Mouse (Mus musculus) heart, embryonic 14.5 days (tissue): Measurements from ENCODE around the gene Bcas2. TPM values are rescaled to one million over a fixed set of nuclear protein-coding genes. Genes with fewer than 3 reads are reported as not detected.
A peak's percentile ranks its signal among the peaks of the same experiment; 100 is the strongest.

ENCODE experiments used
- ATAC-seq: fragments of 200-750 bp; cut with Nextera tagmentation; 2 replicates; pipeline ENCODE4 v1.8.0; 2017; ENCODE audit warnings: low read depth, moderate TSS enrichment; ENCODE audit not compliant: insufficient number of reproducible peaks, insufficient read depth, low FRiP score
- H3K27ac ChIP-seq, 2 experiments: fragments of 200-500 bp in 1 of 2; fragments of 300-500 bp in 1 of 2; sonication (generic) in 1 of 2; replicated peaks in 1 of 2; 2 replicates each; pipeline ENCODE4 v1.5.1; 2012 to 2014; ENCODE audit warnings: low read depth in 2 of 2, low read length in 2 of 2, control low read depth in 1 of 2, mild to moderate bottlenecking in 1 of 2, mixed read lengths in 1 of 2; ENCODE audit not compliant: control insufficient read depth in 1 of 2, insufficient read depth in 1 of 2
- H3K27me3 ChIP-seq: fragments of 300-500 bp; sonication (generic); 2 replicates; pipeline ENCODE4 v1.6.1; 2014; ENCODE audit warnings: mild to moderate bottlenecking, low read length, control low read depth; ENCODE audit not compliant: control insufficient read depth, insufficient read depth
- H3K36me3 ChIP-seq: fragments of 300-500 bp; sonication (generic); 2 replicates; pipeline ENCODE4 v1.6.1; 2014; ENCODE audit warnings: mild to moderate bottlenecking, control low read depth, low read length, mixed read lengths; ENCODE audit not compliant: control insufficient read depth, insufficient read depth
- H3K4me1 ChIP-seq, 2 experiments: fragments of 200-500 bp in 1 of 2; fragments of 300-500 bp in 1 of 2; sonication (generic) in 1 of 2; 2 replicates each; pipeline ENCODE4 v1.6.1; 2012 to 2014; ENCODE audit warnings: low read length in 2 of 2, control low read depth in 1 of 2, mixed read lengths in 1 of 2; ENCODE audit not compliant: control insufficient read depth in 2 of 2, insufficient read depth in 2 of 2
- H3K4me2 ChIP-seq: fragments of 300-500 bp; sonication (generic); 2 replicates; pipeline ENCODE4 v1.6.1; 2014; ENCODE audit warnings: mild to moderate bottlenecking, low read length
- H3K4me3 ChIP-seq, 2 experiments: fragments of 200-500 bp in 1 of 2; fragments of 300-500 bp in 1 of 2; sonication (generic) in 1 of 2; 2 replicates each; pipeline ENCODE4 v1.5.1; 2012 to 2014; ENCODE audit warnings: low read length in 2 of 2, mild to moderate bottlenecking in 2 of 2, control low read depth in 1 of 2, low read depth in 1 of 2, moderate library complexity in 1 of 2; ENCODE audit not compliant: control insufficient read depth in 1 of 2, insufficient read depth in 1 of 2
- H3K9ac ChIP-seq: fragments of 300-500 bp; sonication (generic); 2 replicates; pipeline ENCODE4 v1.6.1; 2014; ENCODE audit warnings: mild to moderate bottlenecking, low read length
- H3K9me3 ChIP-seq: fragments of 300-500 bp; sonication (generic); 2 replicates; pipeline ENCODE4 v1.6.1; 2016; ENCODE audit warnings: low read length, control low read depth; ENCODE audit not compliant: control insufficient read depth
- WGBS: fragments of 180-500 bp; shearing (Covaris S2); extraction: QIAGEN DNeasy Blood & Tissue Kit; methylation state at CpG from one replicate; pipeline ENCODE4 v1.1.7; 2014; 5-methylcytosine and 5-hydroxymethylcytosine counted together
- polyA plus RNA-seq: library from polyadenylated mRNA; unstranded; fragments of >200 nt; fragmentation: Nextera tagmentation; extraction: Ambion mirVana; gene quantifications from 2 replicates; pipeline ENCODE4 v1.2.1, GENCODE M21; 2014

The Bcas2 gene
- polyA plus RNA-seq, result 110 and 120 TPM in 2 replicates

- H3K4me3 ChIP-seq, result peak within 1 kb of the TSS; percentile 72 to 76
- ATAC-seq, result peak; percentile 90
- H3K27me3 ChIP-seq, result no peaks in the 10 kb centered on the region
- peak within 1 kb of the TSS; percentile 25 to 54 for H3K27ac ChIP-seq
- H3K9ac ChIP-seq, result peak within 1 kb of the TSS; percentile 91
- peaks cover 4 to 8% of the 10 kb centered on the region in 2 experiments; a peak in 2 of 4 replicates for H3K4me1 ChIP-seq
- peaks cover 40% of the 10 kb centered on the region for H3K36me3 ChIP-seq
- under 1% methylated on average over 56 of the region's 56 CpGs for WGBS
- H3K4me2 ChIP-seq, result peak within 1 kb of the TSS; percentile 79
- no peaks in the 10 kb centered on the region for H3K9me3 ChIP-seq
Observed at GRCm38 (mm10) chr3:103171505-103172267, at the start of gene Bcas2. Gene Bcas2 (plus strand): TSS chr3:103171655.

- H3K4me3 ChIP-seq, result no peak overlapping the region
- H3K27ac ChIP-seq, result no peak overlapping the region
- no peaks in the 10 kb centered on the region; a peak in 1 of 4 replicates for H3K4me1 ChIP-seq
- 77% methylated on average over 3 of the region's 3 CpGs for WGBS
- no peaks in the 10 kb centered on the region for H3K9me3 ChIP-seq
- no peaks in the 10 kb centered on the region for H3K27me3 ChIP-seq
- H3K36me3 ChIP-seq, result no peaks in the 10 kb centered on the region
- no peak for ATAC-seq
- no peak overlapping the region for H3K9ac ChIP-seq
- H3K4me2 ChIP-seq, result no peak overlapping the region
Observed at GRCm38 (mm10) chr3:103123636-103124035, 47.8 kb upstream of the Bcas2 start.

- Histone ChIP-seq H3K27me3 (no peaks in the 10 kb centered on the region), H3K9me3 (no peaks in the 10 kb centered on the region), H3K4me2 (no peak overlapping the region), H3K4me3 (no peak overlapping the region), H3K36me3 (no peaks in the 10 kb centered on the region), H3K27ac (no peak overlapping the region), H3K9ac (no peak overlapping the region), H3K4me1 (peaks cover 4 to 14% of the 10 kb centered on the region in 2 experiments; a peak in 3 of 4 replicates)
- WGBS, result 86% methylated on average over 3 of the region's 3 CpGs
- no peak for ATAC-seq
Observed at GRCm38 (mm10) chr3:103126138-103126537, 45.3 kb upstream of the Bcas2 start.

- H3K9me3 ChIP-seq, result no peaks in the 10 kb centered on the region
- H3K27ac ChIP-seq, result no peak overlapping the region
- H3K36me3 ChIP-seq, result peaks cover 4% of the 10 kb centered on the region; the same call in 1 of the 2 replicates
- H3K4me3 ChIP-seq, result no peak overlapping the region
- no peak for ATAC-seq
- H3K4me2 ChIP-seq, result no peak overlapping the region
- no peaks in the 10 kb centered on the region for H3K27me3 ChIP-seq
- WGBS, result 51% methylated on average over 2 of the region's 2 CpGs
- peaks cover 4 to 14% of the 10 kb centered on the region in 2 experiments; a peak in 3 of 4 replicates for H3K4me1 ChIP-seq
- H3K9ac ChIP-seq, result no peak overlapping the region
Observed at GRCm38 (mm10) chr3:103127177-103127576, 44.3 kb upstream of the Bcas2 start.

GRCm38 (mm10) chr3:103127721-103128120 is 43.7 kb upstream of the Bcas2 start:
- Histone ChIP-seq H3K27ac (no peak overlapping the region), H3K4me3 (no peak overlapping the region), H3K4me2 (no peak overlapping the region), H3K27me3 (no peaks in the 10 kb centered on the region), H3K4me1 (peaks cover 4 to 14% of the 10 kb centered on the region in 2 experiments; a peak in 3 of 4 replicates), H3K9me3 (no peaks in the 10 kb centered on the region), H3K36me3 (peaks cover 6% of the 10 kb centered on the region; the same call in 1 of the 2 replicates), H3K9ac (no peak overlapping the region)
- ATAC-seq, result no peak
- WGBS, result 77% methylated on average over 5 of the region's 5 CpGs

- Histone ChIP-seq H3K4me3 (no peak overlapping the region), H3K9ac (no peak overlapping the region), H3K9me3 (no peaks in the 10 kb centered on the region), H3K27ac (no peak overlapping the region), H3K4me1 (peaks cover 4 to 14% of the 10 kb centered on the region in 2 experiments; a peak in 3 of 4 replicates), H3K36me3 (peaks cover 6% of the 10 kb centered on the region; the same call in 1 of the 2 replicates), H3K27me3 (no peaks in the 10 kb centered on the region), H3K4me2 (no peak overlapping the region)
- 62% methylated on average over 4 of the region's 4 CpGs for WGBS
- no peak for ATAC-seq
Observed at GRCm38 (mm10) chr3:103128251-103128650, 43.2 kb upstream of the Bcas2 start.

- 58% methylated on average over 8 of the region's 8 CpGs for WGBS
- no peak for ATAC-seq
- Histone ChIP-seq H3K4me3 (no peak overlapping the region), H3K4me2 (peak overlapping the region; percentile 46), H3K27ac (peak overlapping the region; percentile 25 to 66; a peak in 3 of 4 replicates), H3K4me1 (peaks cover 4 to 14% of the 10 kb centered on the region in 2 experiments; a peak in 3 of 4 replicates), H3K36me3 (peaks cover 6% of the 10 kb centered on the region; the same call in 1 of the 2 replicates), H3K9me3 (no peaks in the 10 kb centered on the region), H3K9ac (no peak overlapping the region), H3K27me3 (no peaks in the 10 kb centered on the region)
Observed at GRCm38 (mm10) chr3:103129367-103130159, 41.9 kb upstream of the Bcas2 start.
